Mouse (Mus musculus): Measurements from ENCODE around the gene Snf8.

Snf8 gene

GRCm38 (mm10) chr11:96007516-96008235 is 27.0 kb upstream of the Snf8 start:
- no peak for TF ChIP-seq GATA4 (IDR thresholded peaks at IDR 0.05; ENCODE audit: insufficient replicate concordance, low read length)

DNA sequence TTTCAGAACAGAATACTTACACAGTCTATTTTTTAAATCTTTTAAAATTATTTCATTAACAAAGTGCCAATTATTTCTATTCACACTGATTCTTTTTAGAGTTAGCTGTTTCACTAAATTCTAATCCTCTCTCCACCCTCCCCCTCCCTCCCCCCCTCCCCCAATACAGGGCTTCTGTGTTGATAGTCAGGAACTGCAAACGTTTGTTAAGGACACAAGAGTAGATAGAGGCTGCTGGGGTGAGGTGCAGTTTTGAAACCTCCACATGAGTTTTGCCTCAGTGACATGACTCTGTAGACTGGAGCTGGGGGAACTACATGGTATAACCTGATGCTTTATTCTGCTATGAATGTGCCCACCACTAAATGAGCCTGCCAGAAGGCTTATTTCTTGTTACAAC is 25.9 kb upstream of the Snf8 start:
- TF ChIP-seq GATA4 (IDR thresholded peaks at IDR 0.05; ENCODE audit: insufficient replicate concordance, low read length) = no peak

GRCm38 (mm10) chr11:96011982-96012381 is 22.7 kb upstream of the Snf8 start:
- TF ChIP-seq GATA4 (IDR thresholded peaks at IDR 0.05; ENCODE audit: insufficient replicate concordance, low read length) = no peak

DNA sequence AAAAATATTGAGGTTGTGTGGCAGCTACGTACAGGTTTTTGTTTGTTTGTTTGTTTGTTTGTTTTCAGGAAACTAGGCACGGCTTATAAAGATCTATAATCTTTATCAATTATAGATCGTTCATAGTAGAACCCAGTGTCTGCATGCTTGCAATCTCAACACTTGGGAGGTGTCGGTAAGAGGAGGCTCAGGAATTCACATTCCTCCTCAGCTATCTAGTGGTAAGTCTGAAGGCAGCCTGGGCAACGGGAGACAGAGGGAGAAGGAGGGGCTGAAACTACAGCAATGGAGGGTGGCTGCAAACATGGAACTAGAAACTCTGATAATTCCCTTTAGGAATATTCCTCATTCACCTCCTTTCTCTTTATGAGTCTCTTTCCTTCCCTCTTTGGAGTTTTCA is 19.3 kb upstream of the Snf8 start:
- no peak for TF ChIP-seq GATA4 (IDR thresholded peaks at IDR 0.05; ENCODE audit: insufficient replicate concordance, low read length)

GRCm38 (mm10) chr11:96017941-96018351 is 16.7 kb upstream of the Snf8 start:
- TF ChIP-seq GATA4 (IDR thresholded peaks at IDR 0.05; ENCODE audit: insufficient replicate concordance, low read length) = no peak

DNA sequence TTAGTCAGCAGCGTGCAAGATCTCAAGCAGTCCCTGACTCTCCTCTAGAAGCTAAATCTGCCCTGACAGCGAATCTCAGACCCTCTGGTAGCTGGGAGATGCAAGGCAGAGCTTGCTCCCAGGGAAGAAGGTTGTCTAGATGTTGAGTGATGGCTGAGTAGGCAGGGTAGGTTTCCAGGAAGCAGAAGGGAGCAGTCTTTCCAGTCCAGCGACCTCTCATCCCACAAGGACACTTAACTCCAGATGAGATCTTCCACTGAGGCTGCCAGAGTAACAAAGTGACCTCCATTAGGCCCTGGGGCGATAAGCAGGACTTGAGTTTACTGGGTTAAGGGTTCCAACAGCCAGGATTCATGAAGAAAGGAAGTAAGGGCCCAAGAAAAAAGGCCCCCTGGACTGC is 14.1 kb upstream of the Snf8 start:
- no peak for TF ChIP-seq GATA4 (IDR thresholded peaks at IDR 0.05; ENCODE audit: insufficient replicate concordance, low read length)

GRCm38 (mm10) chr11:96028130-96028529 is 6.6 kb upstream of the Snf8 start:
- TF ChIP-seq GATA4 (IDR thresholded peaks at IDR 0.05; ENCODE audit: insufficient replicate concordance, low read length) = no peak

DNA sequence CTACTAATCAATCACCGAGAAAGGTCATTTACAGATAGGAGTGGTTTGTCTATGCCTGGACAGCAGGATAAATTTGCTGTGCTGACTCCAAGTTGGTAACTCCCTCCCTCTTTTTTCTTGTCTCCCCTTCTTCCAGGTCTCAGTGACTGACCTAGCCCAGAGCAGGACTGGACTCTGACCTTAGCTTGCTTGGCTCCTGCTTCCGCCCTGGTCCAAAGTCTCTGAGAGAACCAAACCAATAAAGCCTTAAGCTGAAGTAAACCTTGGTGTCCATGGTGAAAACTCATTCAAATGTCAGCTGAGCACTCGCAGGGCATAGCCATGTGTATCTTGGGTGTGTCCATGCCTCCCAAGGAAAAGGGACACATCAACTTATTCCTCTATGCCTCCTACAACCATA is 4.1 kb upstream of the Snf8 start:
- no peak for TF ChIP-seq GATA4 (IDR thresholded peaks at IDR 0.05; ENCODE audit: insufficient replicate concordance, low read length)

DNA sequence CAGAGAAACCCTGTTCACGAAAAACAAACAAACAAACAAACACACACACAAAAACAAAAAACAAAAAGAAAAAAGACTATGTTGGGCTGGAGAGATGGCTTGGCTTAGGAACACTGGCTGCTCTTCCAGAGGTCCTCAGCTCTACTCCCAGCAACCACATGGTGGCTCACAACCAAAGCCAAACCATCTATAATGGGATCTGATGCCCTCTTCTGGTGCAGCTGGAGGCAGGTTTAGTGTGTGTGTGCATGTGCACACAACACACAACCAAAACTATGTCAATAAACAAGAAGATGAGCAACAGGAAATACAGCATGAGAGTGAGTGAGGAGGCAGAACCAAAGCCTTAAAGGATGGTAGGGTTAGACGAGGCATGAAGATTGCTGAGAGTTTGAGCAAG is 3.0 kb upstream of the Snf8 start:
- no peak for TF ChIP-seq GATA4 (IDR thresholded peaks at IDR 0.05; ENCODE audit: insufficient replicate concordance, low read length)

DNA sequence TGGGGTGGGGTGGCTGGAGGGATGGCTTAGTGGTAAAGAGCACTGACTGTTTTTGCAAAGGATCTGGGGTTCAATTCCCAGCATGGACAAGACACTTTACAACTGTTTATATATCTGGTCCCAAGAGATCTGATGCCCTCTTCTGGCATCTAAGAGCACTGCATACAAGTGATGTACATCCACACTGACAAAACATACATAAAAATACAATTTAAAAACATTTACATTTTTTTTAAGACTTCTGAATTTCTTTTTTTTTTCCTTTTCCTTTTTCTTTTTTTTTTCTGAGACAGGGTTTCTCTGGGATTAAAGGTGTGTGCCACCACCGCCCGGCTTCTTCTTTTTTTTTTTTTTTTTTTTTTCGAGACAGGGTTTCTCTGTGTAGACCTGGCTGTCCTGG is 1.4 kb upstream of the Snf8 start:
- no peak for TF ChIP-seq GATA4 (IDR thresholded peaks at IDR 0.05; ENCODE audit: insufficient replicate concordance, low read length)

DNA sequence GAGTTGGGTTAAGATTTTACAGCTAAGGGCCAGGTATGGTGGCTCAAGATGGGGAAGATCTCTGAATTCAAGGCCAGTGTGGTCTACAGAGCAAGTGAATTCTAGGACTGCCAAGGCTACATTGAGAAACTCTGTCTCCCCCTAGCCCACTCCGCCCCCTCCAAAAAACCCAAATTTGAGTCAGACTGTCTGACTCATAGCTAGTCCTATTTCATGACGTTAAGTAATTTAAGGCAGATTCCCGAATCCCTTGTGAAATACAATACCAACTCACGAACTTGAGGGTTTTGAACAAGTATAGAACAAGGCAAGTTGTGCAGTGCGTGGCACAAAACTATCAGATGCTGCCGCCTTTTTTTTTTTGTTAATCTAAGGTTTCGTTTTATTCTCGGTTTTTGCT is 569 bp upstream of the Snf8 start:
- TF ChIP-seq GATA4 (IDR thresholded peaks at IDR 0.05; ENCODE audit: insufficient replicate concordance, low read length) = no peak

GRCm38 (mm10) chr11:96035133-96035532 is 448 bp downstream of the Snf8 start:
- no peak for TF ChIP-seq GATA4 (IDR thresholded peaks at IDR 0.05; ENCODE audit: insufficient replicate concordance, low read length)

DNA sequence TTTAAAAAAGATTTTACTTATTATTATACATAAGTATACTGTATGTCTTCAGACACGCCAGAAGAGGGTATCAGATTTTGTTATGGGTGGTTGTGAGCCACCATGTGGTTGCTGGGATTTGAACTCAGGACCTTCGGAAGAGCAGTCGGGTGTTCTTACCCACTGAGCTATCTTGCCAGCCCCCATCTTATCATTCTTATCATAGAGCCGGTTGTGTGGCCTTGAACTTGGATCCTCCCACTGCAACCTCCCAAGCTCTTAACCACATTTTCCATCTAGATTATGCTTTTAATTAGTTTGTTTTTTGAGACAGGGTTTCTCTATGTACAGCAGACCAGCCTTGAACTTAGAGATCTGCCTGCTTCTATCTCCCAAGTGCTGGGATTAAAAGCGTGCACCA is 2.8 kb downstream of the Snf8 start:
- TF ChIP-seq GATA4 (IDR thresholded peaks at IDR 0.05; ENCODE audit: insufficient replicate concordance, low read length) = no peak

GRCm38 (mm10) chr11:96038560-96038959 is 3.9 kb downstream of the Snf8 start:
- no peak for TF ChIP-seq GATA4 (IDR thresholded peaks at IDR 0.05; ENCODE audit: insufficient replicate concordance, low read length)

- no peak for TF ChIP-seq GATA4 (IDR thresholded peaks at IDR 0.05; ENCODE audit: insufficient replicate concordance, low read length)
Observed at GRCm38 (mm10) chr11:96044803-96045567, 10.3 kb downstream of the Snf8 start.

GRCm38 (mm10) chr11:96046028-96046427 is 11.3 kb downstream of the Snf8 start:
- no peak for TF ChIP-seq GATA4 (IDR thresholded peaks at IDR 0.05; ENCODE audit: insufficient replicate concordance, low read length)

GRCm38 (mm10) chr11:96046793-96047192 is 12.1 kb downstream of the Snf8 start:
- no peak for TF ChIP-seq GATA4 (IDR thresholded peaks at IDR 0.05; ENCODE audit: insufficient replicate concordance, low read length)

All from liver, adult (tissue).